Mouse (Mus musculus) monocyte, adult 2 months (primary cell): ENCODE data around the gene Pmm1.
"Not testable (repeated sequence)": the region's sequence is repeated elsewhere in the genome, so short reads cannot be mapped to it uniquely, and the experiment has no call there.

ENCODE experiments used
- DNase-seq, 2 experiments: peaks; one replicate each; pipeline ENCODE4 v3.0.0; 2022; ENCODE audit warnings: low spot score in 2 of 2, low read depth in 1 of 2

Pmm1 gene

GRCm38 (mm10) chr15:81960171-81961077 is at the start of gene Pmm1:
Pmm1 (minus strand) TSS chr15:81960930.
- DNase-seq = peak; percentile 93 to 96

GRCm38 (mm10) chr15:82004257-82004656 is 43.5 kb upstream of the Pmm1 start:
- no peak for DNase-seq

GRCm38 (mm10) chr15:81993992-81994391 is 33.3 kb upstream of the Pmm1 start:
- no peak for DNase-seq

GRCm38 (mm10) chr15:81990549-81990948 is 29.8 kb upstream of the Pmm1 start:
- no peak for DNase-seq

- DNase-seq = peak; percentile 28 to 56
Observed at GRCm38 (mm10) chr15:81989371-81990062, 28.8 kb upstream of the Pmm1 start.

- DNase-seq = no peak
Observed at GRCm38 (mm10) chr15:81987646-81988045, 26.9 kb upstream of the Pmm1 start, which contains the start of gene Xrcc6. Xrcc6 (plus strand) TSS chr15:81987835.

- no peak for DNase-seq
Observed at GRCm38 (mm10) chr15:81985267-81986161, 24.8 kb upstream of the Pmm1 start.

GRCm38 (mm10) chr15:81982173-81982572 is 21.4 kb upstream of the Pmm1 start:
- no peak for DNase-seq

GRCm38 (mm10) chr15:81980321-81980720 is 19.6 kb upstream of the Pmm1 start, which contains the start of gene 1700029P11Rik:
1700029P11Rik (plus strand) TSS chr15:81980540.
- DNase-seq = no peak

GRCm38 (mm10) chr15:81975156-81975555 is 14.4 kb upstream of the Pmm1 start:
- not testable (repeated sequence) for DNase-seq

GRCm38 (mm10) chr15:81970498-81970897 is 9.8 kb upstream of the Pmm1 start:
- not testable (repeated sequence) for DNase-seq

GRCm38 (mm10) chr15:81969635-81970034 is 8.9 kb upstream of the Pmm1 start:
- not testable (repeated sequence) for DNase-seq

GRCm38 (mm10) chr15:81969173-81969572 is 8.4 kb upstream of the Pmm1 start:
- no peak for DNase-seq

GRCm38 (mm10) chr15:81968447-81968846 is 7.7 kb upstream of the Pmm1 start:
- no peak for DNase-seq

- DNase-seq = no peak
Observed at GRCm38 (mm10) chr15:81967821-81968220, 7.1 kb upstream of the Pmm1 start.

GRCm38 (mm10) chr15:81966062-81966829 is 5.5 kb upstream of the Pmm1 start:
- no peak for DNase-seq

GRCm38 (mm10) chr15:81964980-81965545 is 4.3 kb upstream of the Pmm1 start:
- no peak for DNase-seq

GRCm38 (mm10) chr15:81964262-81964661 is 3.5 kb upstream of the Pmm1 start:
- no peak for DNase-seq

- DNase-seq = no peak
Observed at GRCm38 (mm10) chr15:81961078-81961451, 335 bp upstream of the Pmm1 start.

GRCm38 (mm10) chr15:81958906-81959305 is 1.8 kb downstream of the Pmm1 start:
- DNase-seq = no peak
